Mouse (Mus musculus): ENCODE data around the gene Prss23. TPM values are rescaled to one million over a fixed set of nuclear protein-coding genes. Genes with fewer than 3 reads are reported as not detected.

Gene Prss23
- total RNA-seq, 1 experiment from 2014 or later = 9.5 TPM

DNA sequence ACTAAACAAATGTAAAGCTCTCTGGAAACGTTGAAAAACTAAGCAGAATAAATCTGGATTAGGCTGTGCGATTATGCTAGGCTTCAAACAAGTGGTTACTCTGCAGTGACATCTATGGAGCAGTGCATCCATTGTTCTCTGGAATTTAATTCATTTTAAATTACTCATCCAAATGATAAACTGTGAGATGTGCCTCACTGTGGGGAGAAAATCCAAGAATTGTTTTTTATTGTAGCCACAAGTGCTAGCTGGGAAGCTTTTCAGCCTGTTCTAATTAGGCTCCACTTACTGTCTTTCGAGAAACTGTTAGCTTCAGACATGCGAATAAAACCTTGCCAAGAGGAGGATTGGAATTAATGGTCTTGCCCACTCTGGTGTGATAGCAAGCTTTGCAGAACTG, 18.3 kb downstream of the Prss23 start:
- DNase-seq = no peak

DNA sequence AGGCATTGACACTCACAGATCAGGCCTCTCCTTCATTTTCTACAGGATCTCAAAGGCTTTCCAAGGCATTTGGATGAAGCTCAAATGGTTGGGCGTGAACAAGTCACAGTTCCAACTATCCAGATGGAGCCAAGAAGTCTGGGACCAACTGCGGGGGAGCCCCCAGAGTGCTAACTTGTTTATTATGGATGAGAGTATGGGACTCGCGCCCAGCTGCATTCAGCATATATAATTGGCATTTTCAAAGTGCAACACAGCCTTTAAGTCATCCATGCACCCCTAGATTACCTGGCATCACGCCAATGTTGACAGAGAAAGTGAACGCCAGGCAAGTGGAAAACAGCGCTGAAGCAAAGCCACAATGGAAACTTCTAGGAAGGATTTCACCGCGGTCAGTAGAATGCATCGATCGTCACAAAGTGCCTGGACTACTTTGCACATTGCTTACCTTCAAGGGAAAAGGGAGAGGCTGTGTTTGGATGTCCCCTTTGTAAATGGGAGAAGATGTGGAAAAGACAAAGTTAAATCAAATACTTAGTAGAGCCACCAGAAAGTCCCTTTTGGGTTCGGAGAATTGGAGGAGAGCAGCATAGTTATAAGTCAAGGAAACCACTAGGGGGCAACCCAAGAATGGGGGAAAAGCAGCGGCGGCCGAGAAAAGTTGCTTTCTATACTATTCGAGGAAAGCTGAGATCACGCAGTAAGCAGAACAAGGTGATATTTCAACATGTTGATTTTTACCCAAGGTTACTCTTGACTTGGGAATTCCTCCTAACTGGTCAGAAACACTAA, 27.3 kb downstream of the Prss23 start:
- peak; percentile 62 for DNase-seq

DNA sequence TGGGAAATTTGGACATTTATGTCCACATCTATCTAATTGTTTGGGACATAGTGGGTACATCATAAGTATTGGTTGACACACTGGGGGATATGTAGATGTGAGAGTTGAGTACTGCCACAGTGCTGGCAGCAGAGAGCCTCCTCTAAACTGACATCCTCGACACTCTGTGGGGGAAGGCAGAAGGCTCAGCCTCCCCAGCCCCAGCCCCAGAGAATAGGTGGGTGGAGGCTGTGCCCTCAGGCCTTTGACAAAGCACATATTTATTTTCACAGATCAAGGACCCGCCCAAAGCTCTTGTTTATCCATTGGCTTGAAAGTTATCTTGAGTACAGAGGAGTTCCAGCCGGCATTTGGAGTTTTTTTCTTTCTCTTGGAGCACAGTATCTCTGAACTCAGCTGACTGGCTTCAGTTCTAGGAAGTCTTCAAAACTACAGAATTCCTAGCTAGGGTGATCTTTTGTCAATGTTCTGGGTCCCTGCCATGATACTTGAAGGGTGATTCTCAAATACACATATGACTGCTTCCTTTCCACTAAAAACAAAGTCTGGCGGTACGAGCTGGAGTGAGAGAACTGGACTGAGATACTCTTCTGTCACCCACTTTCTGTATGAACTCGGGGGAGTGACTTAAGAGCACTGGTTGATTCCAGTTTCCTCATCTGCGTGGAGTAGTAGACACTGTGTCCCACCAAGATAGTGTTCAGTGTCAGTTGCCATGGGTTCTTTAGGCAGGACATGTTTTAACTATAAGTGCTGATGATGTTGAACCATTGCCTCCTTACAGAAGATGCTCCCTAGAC, 43.0 kb downstream of the Prss23 start:
- no peak for DNase-seq

DNA sequence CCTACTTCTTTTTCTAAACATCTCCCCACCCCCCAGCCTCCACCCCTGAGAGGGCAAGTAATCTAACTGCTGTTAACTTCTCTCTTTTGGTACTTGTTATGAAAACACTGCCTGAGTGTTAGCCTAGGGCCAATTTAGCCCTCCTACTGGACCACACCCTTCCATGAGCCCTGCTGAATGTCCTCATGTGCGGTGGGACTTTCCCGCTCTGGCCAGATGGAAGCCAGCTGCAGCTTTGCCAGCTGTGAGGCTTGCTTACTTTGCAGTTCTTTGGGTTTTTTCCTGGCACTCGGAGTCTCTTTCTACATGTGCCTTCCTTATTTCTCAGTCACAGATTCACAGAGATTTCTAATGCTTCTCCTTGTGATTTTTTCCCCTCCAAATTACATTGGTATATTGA, 45.3 kb downstream of the Prss23 start:
- DNase-seq = no peak

DNA sequence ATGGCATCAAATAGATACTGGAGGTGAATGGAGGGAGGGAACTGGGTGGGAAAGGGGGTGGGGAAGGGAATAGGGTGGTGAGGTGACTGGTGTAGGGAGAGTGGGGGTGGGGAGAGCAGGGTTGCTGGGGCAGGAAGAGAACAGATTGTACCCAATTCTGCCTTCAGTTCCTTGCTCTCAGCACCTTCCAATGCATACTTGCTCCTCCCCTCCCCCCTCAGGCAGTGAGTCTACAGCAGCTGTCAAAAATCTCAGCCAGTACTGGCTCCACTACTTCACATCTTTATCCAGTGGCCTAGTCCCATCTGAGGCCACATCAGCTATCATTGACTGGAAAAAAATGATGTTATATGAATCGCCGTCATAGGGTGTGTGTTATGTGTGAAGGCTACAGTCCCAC, 48.5 kb downstream of the Prss23 start:
- DNase-seq = no peak

DNA sequence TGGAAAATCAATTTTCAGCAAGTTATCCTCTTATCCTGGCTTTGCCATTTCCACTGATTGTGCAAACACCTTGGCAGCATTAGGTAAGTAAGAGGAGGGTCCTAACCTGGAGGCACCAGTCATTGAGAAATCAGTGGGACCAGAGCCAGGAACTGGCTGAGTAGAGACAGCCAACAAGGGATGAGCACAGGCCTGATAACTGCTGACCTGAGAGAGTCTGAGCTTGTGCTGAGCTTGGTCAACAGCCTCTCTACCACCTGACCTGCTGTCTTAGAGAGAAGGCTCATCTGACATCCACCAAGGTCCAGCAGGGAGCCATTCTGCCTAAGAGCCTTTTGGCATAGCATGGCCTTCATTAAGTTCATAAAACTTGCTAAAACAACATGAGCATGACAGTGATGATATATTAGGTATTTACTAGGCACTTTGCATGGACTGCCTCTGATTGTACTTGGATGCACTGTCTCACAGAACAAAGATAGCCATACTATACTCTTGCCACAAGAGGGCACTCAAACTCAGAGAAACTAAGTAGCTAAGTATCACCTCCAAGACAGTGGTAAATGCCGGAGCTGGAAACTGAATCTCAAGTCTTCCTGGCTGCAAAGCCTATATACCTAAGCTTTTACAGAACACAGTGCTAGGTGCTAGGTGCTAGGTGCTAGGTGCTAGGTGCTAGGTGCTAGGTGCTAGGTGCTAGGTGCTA, 49.5 kb downstream of the Prss23 start:
- no peak for DNase-seq

DNA sequence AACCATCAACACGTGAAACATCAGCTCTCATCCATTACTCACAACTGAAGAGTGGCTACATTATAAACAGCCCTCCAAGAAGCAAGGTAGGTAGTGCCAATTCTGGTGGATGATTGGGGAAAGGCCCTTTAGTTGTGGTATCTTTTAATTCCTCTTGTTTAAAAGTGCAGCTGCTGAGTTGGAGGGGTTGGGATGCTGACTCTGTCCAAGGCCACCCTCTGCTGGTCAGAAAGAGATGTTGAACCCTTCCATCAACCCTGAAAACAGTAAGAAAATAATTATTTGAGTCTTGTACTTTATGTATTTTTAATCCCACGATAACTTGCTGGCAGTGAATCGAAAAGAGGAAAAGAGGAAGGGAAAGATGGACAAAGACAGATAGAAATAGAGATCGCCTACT, 53.5 kb downstream of the Prss23 start:
- DNase-seq = no peak

DNA sequence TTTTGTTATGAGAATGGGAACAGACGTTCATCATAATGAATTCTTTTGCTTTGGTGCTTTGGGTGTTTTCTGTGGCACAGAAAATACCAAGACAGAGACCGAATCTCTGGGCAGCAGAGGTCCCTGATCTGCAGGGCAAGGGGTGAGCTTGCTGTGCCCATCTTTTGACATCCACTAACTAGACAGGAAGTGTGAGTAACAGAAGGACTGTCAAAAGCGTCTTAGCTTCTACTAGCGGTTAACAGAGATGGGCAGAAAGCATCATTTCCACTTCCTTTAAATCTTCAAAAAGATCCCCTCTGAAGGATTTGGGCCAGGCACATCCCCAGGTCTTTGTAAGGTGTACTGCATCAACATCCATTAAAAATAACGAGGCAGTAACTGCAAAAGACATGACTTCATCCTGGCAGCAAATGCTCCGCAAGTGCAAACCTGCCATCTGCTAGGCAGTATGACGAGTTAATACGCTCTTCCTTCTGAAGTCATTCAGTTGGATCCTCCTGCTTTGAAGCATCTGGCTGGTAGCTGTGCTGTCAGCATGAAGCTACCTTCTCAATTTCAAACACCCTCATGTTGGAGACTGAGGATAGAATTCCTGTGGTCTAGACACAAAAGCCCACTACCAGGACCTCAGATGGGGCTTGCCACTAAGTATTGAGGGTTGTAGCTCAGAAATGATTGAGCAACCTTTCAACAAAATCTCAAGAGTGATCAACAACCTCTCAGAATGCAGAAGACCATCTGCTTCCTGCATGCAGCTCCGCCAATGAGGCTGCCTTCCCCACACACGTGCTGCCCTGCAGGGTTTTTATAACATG, 63.0 kb downstream of the Prss23 start:
- DNase-seq = no peak

DNA sequence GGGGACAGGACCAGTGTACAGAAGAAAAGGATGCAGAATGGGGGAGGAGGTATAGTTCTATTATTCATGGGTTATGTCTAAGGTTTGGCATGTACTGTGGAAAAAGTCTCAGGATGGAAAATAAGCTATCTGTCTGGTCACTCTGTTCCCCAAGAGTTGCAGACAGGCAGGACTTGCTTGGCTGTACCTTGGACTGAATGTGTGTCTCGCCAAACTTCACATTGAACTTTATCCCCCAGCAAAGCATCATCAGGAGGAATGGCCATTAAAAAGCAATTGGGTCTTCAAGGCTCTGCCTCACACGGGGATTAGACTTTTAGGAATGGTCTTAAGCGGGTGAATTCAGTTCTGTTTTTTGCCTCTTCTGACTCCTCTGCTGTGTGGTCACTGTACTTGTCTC, 63.7 kb downstream of the Prss23 start:
- DNase-seq = no peak

DNA sequence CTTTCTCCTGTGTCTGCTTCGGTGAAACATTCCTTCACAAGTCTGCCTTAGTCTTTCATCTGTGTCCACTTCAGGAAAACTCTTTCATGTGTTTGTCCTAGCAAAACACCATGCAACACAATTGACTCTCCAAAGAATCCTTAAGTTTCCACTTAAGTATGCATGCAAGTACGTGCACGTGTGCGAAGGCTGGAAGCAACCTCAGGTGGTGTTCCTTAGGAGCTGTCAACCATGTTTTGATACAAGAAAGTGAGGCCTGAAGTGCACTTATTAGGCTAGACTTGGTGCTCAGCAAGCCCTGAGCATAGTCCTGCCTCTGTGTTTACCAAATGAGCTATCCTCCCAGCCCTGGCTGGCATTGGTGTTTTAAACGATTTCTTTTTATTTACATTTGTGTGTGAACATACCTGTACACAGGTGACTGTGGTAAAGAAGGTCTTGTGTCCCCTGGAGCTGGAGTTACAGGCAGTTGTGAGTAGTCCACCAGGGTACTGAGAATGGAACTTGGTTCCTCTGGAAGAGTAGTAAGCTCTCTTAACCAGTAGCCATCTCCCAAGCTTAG, 64.3 kb downstream of the Prss23 start:
- DNase-seq = no peak

DNA sequence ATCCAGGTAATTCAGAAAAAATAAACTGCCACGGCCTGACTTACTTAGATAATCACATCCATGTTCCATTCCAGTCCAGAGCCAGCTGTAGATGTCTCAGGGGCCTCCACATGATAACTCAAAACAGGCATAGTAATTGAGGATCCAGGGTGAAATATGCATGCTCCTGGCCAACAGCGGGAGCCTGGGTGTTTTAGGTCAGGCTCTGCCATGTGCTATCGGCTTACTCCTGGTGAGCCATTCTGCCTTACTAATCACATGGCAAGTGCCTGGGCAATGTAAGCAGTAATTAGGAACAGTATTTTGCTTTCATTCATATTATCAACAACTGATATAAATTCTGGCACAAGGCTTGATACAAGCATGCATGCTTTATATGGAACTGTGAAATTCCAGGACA, 65.6 kb downstream of the Prss23 start:
- DNase-seq = no peak

DNA sequence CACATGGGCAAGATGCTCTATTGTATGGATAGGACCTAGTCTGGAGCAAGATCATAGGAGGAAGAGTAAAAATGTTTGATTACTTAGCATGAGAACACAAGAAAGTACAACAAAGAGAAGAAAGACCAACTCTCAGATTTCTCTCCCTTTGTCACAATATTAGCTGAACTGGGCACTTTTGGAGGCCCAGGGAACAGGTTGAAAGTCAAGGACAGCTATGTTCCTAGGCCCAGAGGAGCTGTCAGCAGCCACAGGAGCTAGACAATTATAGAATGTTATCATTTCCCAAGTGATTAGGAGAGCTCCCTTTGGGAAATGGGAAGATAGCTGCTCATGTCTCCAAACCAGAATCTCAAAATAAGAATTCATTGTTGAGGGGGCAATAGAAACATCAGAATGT, 66.1 kb downstream of the Prss23 start:
- DNase-seq = no peak

DNA sequence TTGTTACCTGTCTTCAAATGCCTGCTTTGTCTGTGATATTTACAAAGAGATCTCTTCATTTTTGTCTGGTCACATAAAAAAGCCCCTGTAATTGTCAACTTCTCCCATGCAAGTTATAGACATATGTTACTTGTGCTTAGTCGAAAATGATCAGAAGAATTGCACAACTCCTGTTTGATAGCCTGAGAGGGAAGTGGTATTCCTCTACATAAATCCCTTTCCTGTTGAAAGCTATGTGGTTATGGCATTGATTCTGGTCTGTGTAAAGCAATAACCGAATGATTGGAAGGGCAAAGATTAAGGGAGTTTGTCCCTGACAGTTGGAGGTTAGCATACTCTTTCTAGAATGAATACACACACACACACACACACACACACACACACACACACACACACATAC, 67.3 kb downstream of the Prss23 start:
- DNase-seq = no peak

Other genes starting within 250 kb of the Prss23 start
- 113 and 135 TPM in 2 replicates for gene Tmem135, start 123.0 kb downstream of the Prss23 start, total RNA-seq (2021)
- 28.5 and 36.0 TPM in 2 replicates for gene Fzd4, start 122.8 kb downstream of the Prss23 start, total RNA-seq (2021)
- 21.4 and 24.2 TPM in 2 replicates for gene Me3, start 105.2 kb upstream of the Prss23 start, total RNA-seq (2021)

Data from adrenal gland, postnatal 25 days (tissue).